Mouse (Mus musculus) large intestine, adult 2 months (tissue): Measurements from ENCODE around the gene Arhgap31. TPM values are rescaled to one million over a fixed set of nuclear protein-coding genes. Genes with fewer than 3 reads are reported as not detected.

Experiments used
- DNase-seq: peaks from one replicate; pipeline ENCODE4 v3.0.0-alpha.2; 2012; ENCODE audit warnings: low read depth, low spot score
- WGBS: fragments of 180-500 bp; shearing (Covaris S2); methylation state at CpG from one replicate; pipeline ENCODE4 v1.1.7; 2018; 5-methylcytosine and 5-hydroxymethylcytosine counted together
- polyA plus RNA-seq: library from polyadenylated mRNA; depleted of rRNA; stranded (reverse); fragments of >200 nt; gene quantifications from 2 replicates; pipeline ENCODE4 v1.2.3, GENCODE M21; 2012

Gene Arhgap31
- polyA plus RNA-seq, 1 experiment: 2.1 TPM

- 57% methylated on average over 2 of the region's 2 CpGs for WGBS
- DNase-seq: no peak
Observed at GRCm38 (mm10) chr16:38622283-38622682, 90.8 kb downstream of the Arhgap31 start.

- WGBS: 89% methylated on average over 16 of the region's 16 CpGs
- no peak for DNase-seq
Observed at GRCm38 (mm10) chr16:38620696-38621450, 92.2 kb downstream of the Arhgap31 start.

- peak; percentile 40 for DNase-seq
- WGBS: 20% methylated on average over 6 of the region's 6 CpGs
Observed at GRCm38 (mm10) chr16:38619054-38619453, 94.0 kb downstream of the Arhgap31 start.

- WGBS: 94% methylated on average over 13 of the region's 13 CpGs
- no peak for DNase-seq
Observed at GRCm38 (mm10) chr16:38617977-38618376, 95.1 kb downstream of the Arhgap31 start.

- no peak for DNase-seq
- 94% methylated on average over 6 of the region's 6 CpGs for WGBS
Observed at GRCm38 (mm10) chr16:38613646-38614045, 99.4 kb downstream of the Arhgap31 start.

- WGBS: 31% methylated on average over 5 of the region's 5 CpGs
- no peak for DNase-seq
Observed at GRCm38 (mm10) chr16:38612646-38613045, 100.4 kb downstream of the Arhgap31 start.

- WGBS: 76% methylated on average over 18 of the region's 18 CpGs
- DNase-seq: no peak
Observed at GRCm38 (mm10) chr16:38609092-38609491, 104.0 kb downstream of the Arhgap31 start.

- 83% methylated on average over 12 of the region's 12 CpGs for WGBS
- no peak for DNase-seq
Observed at GRCm38 (mm10) chr16:38608687-38609086, 104.4 kb downstream of the Arhgap31 start.

- no peak for DNase-seq
- WGBS: 89% methylated on average over 7 of the region's 7 CpGs
Observed at GRCm38 (mm10) chr16:38606509-38606908, 106.6 kb downstream of the Arhgap31 start.

GRCm38 (mm10) chr16:38602989-38603804 lies 109.9 kb downstream of the Arhgap31 start:
- WGBS: 62% methylated on average over 11 of the region's 11 CpGs
- DNase-seq: no peak

GRCm38 (mm10) chr16:38598986-38599680 lies 113.9 kb downstream of the Arhgap31 start:
- 53% methylated on average over 11 of the region's 11 CpGs for WGBS
- DNase-seq: no peak

- no peak for DNase-seq
- WGBS: 88% methylated on average over 2 of the region's 2 CpGs
Observed at GRCm38 (mm10) chr16:38596651-38597050, 116.4 kb downstream of the Arhgap31 start.

- 65% methylated on average over 2 of the region's 2 CpGs for WGBS
- no peak for DNase-seq
Observed at GRCm38 (mm10) chr16:38596099-38596498, 117.0 kb downstream of the Arhgap31 start.

- DNase-seq: no peak
- WGBS: 93% methylated on average over 1 of the region's 1 CpGs
Observed at GRCm38 (mm10) chr16:38594435-38594834, 118.6 kb downstream of the Arhgap31 start.

GRCm38 (mm10) chr16:38592946-38593345 lies 120.1 kb downstream of the Arhgap31 start:
- no peak for DNase-seq
- WGBS: 96% methylated on average over 4 of the region's 4 CpGs

- 45% methylated on average over 12 of the region's 12 CpGs for WGBS
- peak; percentile 6 for DNase-seq
Observed at GRCm38 (mm10) chr16:38592026-38592678, 120.9 kb downstream of the Arhgap31 start.

GRCm38 (mm10) chr16:38591506-38591905 lies 121.6 kb downstream of the Arhgap31 start:
- WGBS: 76% methylated on average over 3 of the region's 3 CpGs
- no peak for DNase-seq

- 94% methylated on average over 4 of the region's 4 CpGs for WGBS
Observed at GRCm38 (mm10) chr16:38587572-38587971, 125.5 kb downstream of the Arhgap31 start.

GRCm38 (mm10) chr16:38587163-38587562 lies 125.9 kb downstream of the Arhgap31 start:
- DNase-seq: no peak
- WGBS: 89% methylated on average over 5 of the region's 5 CpGs

More at GRCm38 (mm10) chr16:38587572-38587971, 125.5 kb downstream of the Arhgap31 start:
- no peak for DNase-seq

GRCm38 (mm10) chr16:38585186-38585585 lies 127.9 kb downstream of the Arhgap31 start:
- 78% methylated on average over 5 of the region's 5 CpGs for WGBS

More at GRCm38 (mm10) chr16:38585186-38585585, 127.9 kb downstream of the Arhgap31 start:
- DNase-seq: no peak
